Mouse (Mus musculus) c-Kit-positive CD71-positive TER-119-negative erythroid progenitor cells, embryonic 14.5 days (primary cell): ENCODE data around the gene A230050P20Rik.
"Not testable (repeated sequence)": the region's sequence is repeated elsewhere in the genome, so short reads cannot be mapped to it uniquely, and the experiment has no call there.

Experiments
- DNase-seq: peaks from one replicate; pipeline ENCODE4 v3.0.0-alpha.2; 2013; ENCODE audit warnings: low read depth

The A230050P20Rik gene

DNA sequence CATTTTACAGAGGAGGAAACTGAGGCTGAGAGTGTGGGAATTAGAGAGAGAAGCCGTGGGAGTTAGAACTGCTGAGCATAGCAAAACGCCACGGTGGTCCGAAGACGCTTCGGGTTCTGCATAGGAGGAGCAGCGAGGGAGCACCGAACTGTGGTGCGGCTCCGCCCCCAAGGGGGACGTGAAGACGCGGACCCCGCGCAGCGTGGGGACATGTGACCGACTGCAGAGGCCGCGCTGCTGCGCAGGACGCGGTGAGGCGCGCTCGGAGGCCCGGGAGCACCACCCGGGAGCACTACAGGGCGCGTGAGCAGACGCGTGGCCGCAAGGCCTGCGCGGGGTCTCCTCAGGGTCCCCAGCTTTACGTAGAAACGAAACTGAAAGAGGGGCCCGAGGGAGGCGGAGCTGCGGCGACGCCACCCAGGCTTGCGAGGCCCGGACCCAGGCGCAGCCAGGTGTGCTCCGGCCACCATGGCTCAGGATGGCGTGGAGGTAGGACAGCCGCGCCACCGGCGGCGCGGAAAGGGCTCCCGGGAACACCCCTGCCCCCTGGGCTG, at the start of gene A230050P20Rik:
Gene A230050P20Rik, plus strand, starts transcription at position 195 of the 554 bp plus-strand sequence.
- no peak for DNase-seq

DNA sequence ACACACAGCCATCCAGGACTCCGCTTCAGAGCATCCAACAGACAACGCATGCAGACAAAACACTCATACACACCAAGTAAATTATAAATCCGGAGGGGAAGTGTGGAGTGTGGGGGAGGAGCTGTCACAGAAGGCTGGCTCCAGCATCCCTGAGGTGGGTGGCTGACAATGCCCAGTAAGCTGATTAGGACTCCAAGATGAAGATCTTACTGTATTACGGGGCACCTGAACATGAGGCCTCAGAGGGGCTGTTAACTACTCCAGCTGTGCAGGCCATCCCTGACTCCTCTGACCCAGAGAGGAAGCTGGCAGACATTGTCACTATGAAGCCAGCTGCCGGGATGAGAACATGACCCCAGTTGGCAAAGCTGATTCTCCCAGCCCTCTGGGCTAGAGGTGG, 48.4 kb upstream of the A230050P20Rik start:
- no peak for DNase-seq

DNA sequence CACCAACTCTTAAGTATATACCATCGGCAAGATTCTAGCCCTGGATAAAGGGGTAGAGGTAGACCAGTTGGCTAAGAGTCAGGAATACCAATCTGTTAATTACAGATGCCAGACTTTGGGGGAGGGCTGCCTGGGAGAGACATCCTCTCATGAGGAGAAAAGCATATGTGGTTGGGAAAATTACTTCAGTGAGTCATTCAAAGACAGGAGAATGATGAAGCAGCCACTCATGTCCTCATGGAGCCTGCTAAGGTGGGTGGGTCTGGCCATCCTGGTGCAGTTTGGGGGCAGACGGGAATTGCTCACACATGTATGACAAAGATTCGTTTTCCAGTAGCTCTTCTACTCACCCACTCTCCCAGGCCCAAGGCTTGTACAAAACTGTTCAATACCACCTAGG, 45.6 kb upstream of the A230050P20Rik start:
- no peak for DNase-seq

GRCm38 (mm10) chr9:20825781-20826180, 42.7 kb upstream of the A230050P20Rik start:
- DNase-seq, result no peak

GRCm38 (mm10) chr9:20828127-20828526, 40.3 kb upstream of the A230050P20Rik start:
- no peak for DNase-seq

- peak; percentile 45 for DNase-seq
These were observed 37.4 kb upstream of the A230050P20Rik start for GRCm38 (mm10) chr9:20830901-20831643.

DNA sequence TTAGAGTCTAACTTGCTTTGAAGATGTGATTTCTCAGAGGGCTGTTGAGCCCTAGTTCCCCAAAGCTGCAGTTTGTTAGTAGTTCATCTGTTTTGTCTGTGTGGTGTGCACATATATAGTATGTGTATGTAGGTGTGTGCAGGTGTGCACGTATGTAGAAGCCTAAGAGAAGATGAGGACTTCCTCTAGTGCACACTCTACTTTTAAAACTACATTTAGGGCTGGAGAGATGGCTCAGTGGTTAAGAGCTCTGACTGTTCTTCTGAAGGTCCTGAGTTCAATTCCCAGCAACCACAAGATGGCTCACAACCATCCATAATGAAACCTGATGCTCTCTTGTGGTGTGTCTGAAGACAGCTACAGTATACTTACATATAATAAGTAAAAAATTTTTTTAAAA, 33.6 kb upstream of the A230050P20Rik start:
- DNase-seq, result no peak

GRCm38 (mm10) chr9:20835431-20835954, 32.9 kb upstream of the A230050P20Rik start:
- DNase-seq, result not testable (repeated sequence)

GRCm38 (mm10) chr9:20837184-20837947, 31.1 kb upstream of the A230050P20Rik start:
- DNase-seq, result no peak

DNA sequence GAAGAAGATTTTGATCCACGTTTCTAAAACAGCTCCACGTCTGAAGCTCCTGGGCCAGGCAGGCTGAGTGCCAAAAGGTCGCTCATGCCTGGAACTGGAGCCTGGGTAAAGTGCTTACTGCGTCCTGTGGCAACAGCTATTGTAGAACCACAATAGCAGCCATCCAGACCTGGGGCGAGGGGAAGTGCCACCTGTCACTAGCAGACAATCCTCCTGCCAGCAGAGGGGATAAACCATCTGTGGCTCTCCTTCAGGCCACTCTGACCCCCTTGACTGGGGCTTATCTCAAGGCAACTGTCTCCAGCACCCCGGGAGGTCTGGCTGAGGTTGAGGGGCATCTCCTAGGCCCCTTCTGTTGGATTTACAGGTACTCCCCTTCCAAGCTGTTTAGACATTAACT, 29.5 kb upstream of the A230050P20Rik start:
- no peak for DNase-seq

GRCm38 (mm10) chr9:20842211-20842610, 26.2 kb upstream of the A230050P20Rik start:
- DNase-seq, result no peak

GRCm38 (mm10) chr9:20842670-20843069, 25.8 kb upstream of the A230050P20Rik start:
- DNase-seq, result no peak

GRCm38 (mm10) chr9:20850179-20850578, 18.3 kb upstream of the A230050P20Rik start:
- DNase-seq, result no peak

- DNase-seq, result peak; percentile 76
These were observed 11.3 kb upstream of the A230050P20Rik start for GRCm38 (mm10) chr9:20857131-20857530.

GRCm38 (mm10) chr9:20859926-20860325, 8.5 kb upstream of the A230050P20Rik start:
- no peak for DNase-seq

DNA sequence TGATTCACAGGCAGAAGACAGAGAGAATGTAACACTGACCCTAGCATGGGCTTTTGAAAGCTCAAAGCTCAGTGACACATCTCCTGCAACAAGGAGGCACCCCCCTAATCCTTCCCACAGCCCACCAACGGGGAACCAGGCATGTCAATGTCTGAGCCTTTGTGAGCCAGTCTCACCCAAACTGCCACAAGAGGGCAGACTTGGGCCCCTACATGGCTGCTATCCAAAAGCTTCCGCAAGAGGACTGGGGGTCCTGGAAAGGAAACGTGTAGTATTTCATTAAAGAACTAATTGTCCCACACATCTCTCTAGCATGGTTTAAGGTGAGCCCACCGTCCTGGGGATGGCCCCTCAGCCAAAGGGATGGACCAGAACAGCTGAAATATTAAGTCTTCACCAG, 6.6 kb upstream of the A230050P20Rik start:
- DNase-seq, result no peak

DNA sequence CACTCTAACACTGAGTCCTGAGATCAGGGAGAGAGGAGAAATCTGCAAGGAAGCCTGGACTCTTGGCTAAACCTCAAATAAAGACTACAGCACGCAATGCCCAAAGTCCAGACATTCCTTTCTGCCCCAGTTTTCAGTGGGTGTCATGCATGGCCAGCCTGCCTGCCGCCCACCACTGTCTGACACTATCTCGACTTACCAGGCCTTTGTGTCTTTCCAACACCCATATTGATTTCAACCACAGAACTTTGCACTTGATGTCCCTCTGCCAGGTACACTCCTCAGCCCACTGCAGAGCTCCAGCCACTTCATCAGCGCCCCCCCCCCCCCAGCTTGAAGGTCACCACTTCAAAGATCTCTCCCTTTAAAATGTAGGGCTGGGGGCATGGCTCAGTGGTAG, 6.2 kb upstream of the A230050P20Rik start:
- DNase-seq, result no peak

- no peak for DNase-seq
These were observed 1.6 kb upstream of the A230050P20Rik start for GRCm38 (mm10) chr9:20866879-20867278.

- no peak for DNase-seq
These were observed 804 bp downstream of the A230050P20Rik start for GRCm38 (mm10) chr9:20869246-20869645.

DNA sequence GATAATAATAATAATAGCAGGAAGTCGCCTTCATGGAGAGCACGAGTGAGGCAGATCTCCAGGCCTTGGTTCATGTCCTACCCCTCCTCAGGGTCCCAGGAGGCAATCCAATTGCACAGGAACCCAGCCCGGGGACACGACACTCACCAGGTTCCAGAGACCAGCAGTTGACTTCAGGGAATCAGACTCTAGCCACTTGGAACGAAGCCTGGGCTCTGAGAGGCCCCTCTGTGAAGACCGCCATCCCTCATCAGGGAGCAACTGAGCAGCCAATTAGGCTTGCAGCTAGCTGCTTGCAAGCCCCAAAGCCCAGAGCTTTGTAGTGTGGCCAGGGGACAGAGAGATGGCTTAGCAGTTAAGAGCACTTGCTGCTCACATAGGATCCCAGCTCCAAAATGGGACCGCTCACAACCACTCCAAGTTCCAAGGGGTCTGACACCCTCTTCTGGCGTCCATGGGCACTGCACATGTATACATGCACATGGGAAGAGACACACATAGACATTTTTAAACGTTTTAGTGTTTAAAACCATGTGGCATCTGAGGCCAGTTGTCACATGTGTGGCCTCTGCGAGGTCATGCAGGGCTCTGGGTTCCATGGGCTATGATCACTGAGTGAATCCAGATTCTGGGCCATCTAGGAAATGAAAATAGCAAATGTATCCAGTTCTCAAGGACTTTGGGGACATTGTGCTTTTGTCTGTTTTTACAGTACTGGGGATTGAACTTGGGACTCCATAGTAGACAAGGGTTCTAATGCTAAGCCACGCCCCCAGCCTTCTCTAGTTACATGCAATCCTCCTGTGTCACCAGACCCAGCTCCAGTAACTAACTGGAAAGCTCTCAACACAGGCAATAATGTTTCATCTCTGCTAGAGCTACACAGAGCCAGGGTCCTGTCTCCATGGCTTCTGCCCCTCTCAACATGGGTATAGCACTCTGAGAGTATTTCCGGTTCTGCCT, 2.0 kb downstream of the A230050P20Rik start:
- no peak for DNase-seq

GRCm38 (mm10) chr9:20872991-20873390, 4.5 kb downstream of the A230050P20Rik start:
- no peak for DNase-seq

- DNase-seq, result no peak
These were observed 5.1 kb downstream of the A230050P20Rik start for GRCm38 (mm10) chr9:20873521-20873920.
